Mouse (Mus musculus): ENCODE measurements around the gene Gmfb. TPM values are rescaled to one million over a fixed set of nuclear protein-coding genes. Genes with fewer than 3 reads are reported as not detected.

The Gmfb gene
- total and polyA plus RNA-seq, 3 experiments = 27.2 to 97.6 (median 70.1) TPM

DNA sequence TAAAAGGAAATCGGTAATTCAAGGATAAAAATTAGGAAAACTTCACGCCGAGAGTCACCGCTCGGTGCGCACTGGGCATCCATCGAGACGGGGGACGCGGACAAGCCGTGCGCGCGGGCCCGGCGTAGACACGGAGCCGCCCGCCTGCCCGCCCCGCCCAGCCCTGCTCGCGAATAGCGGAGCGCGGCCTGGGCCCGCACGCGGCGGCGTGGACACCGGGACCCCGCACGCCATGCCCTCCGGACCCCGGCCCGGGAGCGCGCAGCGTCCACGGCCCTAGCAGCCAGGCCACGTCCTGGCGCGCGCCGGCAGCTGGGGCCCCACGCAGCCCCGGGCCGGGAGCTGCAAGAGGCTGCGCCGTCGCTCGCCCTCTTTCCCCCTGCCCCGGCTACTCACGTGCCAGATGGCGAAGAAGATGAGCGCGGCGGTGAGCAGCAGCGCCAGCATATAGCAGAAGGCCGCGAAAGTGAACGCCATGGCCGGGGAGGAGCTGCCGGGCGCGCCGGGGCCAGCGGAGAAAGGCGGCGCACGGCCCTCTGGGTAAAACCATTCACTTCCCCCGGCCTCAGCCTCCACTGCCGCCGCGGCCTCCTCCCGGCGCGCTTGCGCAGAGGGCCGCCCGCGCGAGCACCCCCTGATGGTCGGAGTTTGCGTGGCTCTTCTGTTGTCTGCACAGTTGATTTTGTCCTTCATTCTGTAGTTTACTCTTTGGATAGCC, 34.1 kb downstream of the Gmfb start, which contains the start of gene Cnih1 (continued):
- TF ChIP-seq ZKSCAN1 (IDR thresholded peaks at IDR 0.05; ENCODE audit: borderline replicate concordance, low read depth, low read length) = no peak
- no peak for TF ChIP-seq KAT2A (IDR thresholded peaks at IDR 0.05; ENCODE audit: insufficient replicate concordance, low read length)
- peak; percentile 71; the same call in 1 of the 2 replicates for TF ChIP-seq ZMIZ1 (IDR thresholded peaks at IDR 0.05; ENCODE audit: low read depth, low read length)
- TF ChIP-seq PAX5 (IDR thresholded peaks at IDR 0.05; ENCODE audit: low read length) = no peak
- TF ChIP-seq HCFC1 (IDR thresholded peaks at IDR 0.05; ENCODE audit: low read depth, low read length) = peak; percentile 75
- no peak for TF ChIP-seq ZNF384 (IDR thresholded peaks at IDR 0.05; ENCODE audit: low read depth, low read length)
- no peak for TF ChIP-seq MAFK (IDR thresholded peaks at IDR 0.05; ENCODE audit: insufficient replicate concordance, low read length)
- TF ChIP-seq BHLHE40 (IDR thresholded peaks at IDR 0.05; ENCODE audit: low read depth, low read length) = peak; percentile 56
- no peak; the same call in 1 of the 2 replicates for TF ChIP-seq RAD21 (IDR thresholded peaks at IDR 0.05; ENCODE audit: low read depth, low read length)
- no peak for TF ChIP-seq ZC3H11A (IDR thresholded peaks at IDR 0.05; ENCODE audit: low read depth, low read length)
- no peak for TF ChIP-seq MAZ (IDR thresholded peaks at IDR 0.05; ENCODE audit: low read depth, low read length)
- peak; percentile 19; the same call in 1 of the 2 replicates for TF ChIP-seq MEF2A (IDR thresholded peaks at IDR 0.05; ENCODE audit: borderline replicate concordance, low read depth, low read length)
- TF ChIP-seq SMC3 (IDR thresholded peaks at IDR 0.05; ENCODE audit: low read depth, low read length) = peak; percentile 24; the same call in 1 of the 2 replicates
- TF ChIP-seq CHD2 (IDR thresholded peaks at IDR 0.05; ENCODE audit: low read length) = no peak
- TF ChIP-seq RCOR1 (conservative IDR thresholded peaks at IDR 0.05; ENCODE audit: low read depth, low read length) = no peak
- TF ChIP-seq MXI1 (IDR thresholded peaks at IDR 0.05; ENCODE audit: low read depth, low read length) = no peak
- peak; percentile 29 for TF ChIP-seq SIN3A (IDR thresholded peaks at IDR 0.05; ENCODE audit: low read length)
- no peak for TF ChIP-seq JUN (IDR thresholded peaks at IDR 0.05; ENCODE audit: insufficient read depth, low read depth, low read length)
- peak; percentile 83 for TF ChIP-seq NELFE (IDR thresholded peaks at IDR 0.05; ENCODE audit: low read depth, low read length)
- TF ChIP-seq UBTF (IDR thresholded peaks at IDR 0.05; ENCODE audit: low read depth, low read length) = peak; percentile 92; the same call in 1 of the 2 replicates

DNA sequence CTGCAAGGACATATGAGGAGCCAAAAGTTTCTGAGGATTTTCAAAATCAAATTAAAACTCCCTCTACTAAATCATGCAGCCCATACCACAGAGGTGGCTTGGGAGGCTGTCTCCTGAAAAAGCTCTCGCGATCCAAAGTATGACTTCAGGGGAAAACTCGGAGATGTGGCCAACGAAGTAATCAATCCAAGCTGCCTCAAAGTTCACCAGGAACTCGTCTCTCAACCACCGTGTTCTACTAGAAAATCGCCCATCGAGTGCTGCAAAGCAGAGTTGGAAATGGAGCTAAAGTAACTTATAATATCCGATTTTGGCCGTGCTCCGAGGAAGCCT, 34.6 kb downstream of the Gmfb start:
- DNase-seq (ENCODE audit: extremely low read depth) = no peak
- Histone ChIP-seq H3K4me1 (ENCODE audit: control insufficient read depth in 1 of 2, insufficient read depth in 2 of 2) (peaks cover 7 to 59% of the 10 kb centered on the region in 2 experiments), H3K27ac (ENCODE audit: insufficient read depth, low read depth) (peak overlapping the region; percentile 75), H3K27me3 (replicated peaks) (no peaks in the 10 kb centered on the region), H3K9me3 (replicated peaks; ENCODE audit: low read length) (no peaks in the 10 kb centered on the region), H3K79me2 (replicated peaks; ENCODE audit: control insufficient read depth, extremely low read depth, insufficient read depth, poor library complexity, severe bottlenecking) (peaks cover 49% of the 10 kb centered on the region), H3K4me2 (ENCODE audit: insufficient read depth, low read depth, poor library complexity, severe bottlenecking) (peak overlapping the region; percentile 66), H3K4me3 (replicated peaks in 1 of 3; ENCODE audit: low read depth in 2 of 3, low read length in 2 of 3, poor library complexity in 1 of 3) (peak overlapping the region; percentile 70 to 92 (median 90)), H3K9ac (ENCODE audit: insufficient read depth, low read depth) (peak overlapping the region; percentile 91), H3K36me3 (replicated peaks in 1 of 2; ENCODE audit: control insufficient read depth in 1 of 2, insufficient read depth in 1 of 2, low read length in 1 of 2) (peaks cover 0 to 20% of the 10 kb centered on the region in 2 experiments)
- dilution Hi-C loops (cut with MboI; ENCODE audit: extremely low pct_ligation_motif_present, extremely low pct_unique_long_range_greater_than_20kb, low sequenced_read_pairs) = no loop called here
- in situ Hi-C loops (cut with MboI; ENCODE audit: low pct_ligation_motif_present, low pct_unique_long_range_greater_than_20kb, low sequenced_read_pairs) = no loop called here
- TF ChIP-seq MYC (IDR thresholded peaks at IDR 0.05; ENCODE audit: low read depth, low read length) = no peak
- no peak for TF ChIP-seq USF2 (conservative IDR thresholded peaks at IDR 0.05; ENCODE audit: low read depth, low read length)
- no peak for TF ChIP-seq MAX (IDR thresholded peaks at IDR 0.05; ENCODE audit: low read length)
- no peak for TF ChIP-seq TCF12 (IDR thresholded peaks at IDR 0.05; ENCODE audit: low read depth, low read length)
- TF ChIP-seq POLR2A (IDR thresholded peaks at IDR 0.05; ENCODE audit: low read depth, low read length) = no peak
- no peak for TF ChIP-seq NRF1 (IDR thresholded peaks at IDR 0.05; ENCODE audit: low read depth, low read length)
- TF ChIP-seq CTCF (conservative IDR thresholded peaks at IDR 0.05 in 1 of 2, IDR thresholded peaks at IDR 0.05 in 1 of 2; ENCODE audit: low read depth in 2 of 2, low read length in 2 of 2) = no peak
- TF ChIP-seq POLR2AphosphoS2 (IDR thresholded peaks at IDR 0.05; ENCODE audit: low read depth, low read length) = no peak
- no peak for TF ChIP-seq EP300 (IDR thresholded peaks at IDR 0.05; ENCODE audit: low read length)
- TF ChIP-seq JUN (IDR thresholded peaks at IDR 0.05; ENCODE audit: insufficient read depth, low read depth, low read length) = no peak
- TF ChIP-seq CHD1 (IDR thresholded peaks at IDR 0.05; ENCODE audit: low read depth, low read length) = peak; percentile 83; the same call in 1 of the 2 replicates
- TF ChIP-seq ETS1 (conservative IDR thresholded peaks at IDR 0.05; ENCODE audit: low read depth, low read length) = no peak
- TF ChIP-seq HCFC1 (IDR thresholded peaks at IDR 0.05; ENCODE audit: low read depth, low read length) = peak; percentile 21; the same call in 1 of the 2 replicates
- TF ChIP-seq ZC3H11A (IDR thresholded peaks at IDR 0.05; ENCODE audit: low read depth, low read length) = no peak
- TF ChIP-seq UBTF (IDR thresholded peaks at IDR 0.05; ENCODE audit: low read depth, low read length) = no peak
- no peak for TF ChIP-seq SMC3 (IDR thresholded peaks at IDR 0.05; ENCODE audit: low read depth, low read length)
- no peak for TF ChIP-seq RAD21 (IDR thresholded peaks at IDR 0.05; ENCODE audit: low read depth, low read length)
- peak; percentile 42; the same call in 1 of the 2 replicates for TF ChIP-seq SIN3A (IDR thresholded peaks at IDR 0.05; ENCODE audit: low read length)
- TF ChIP-seq NELFE (IDR thresholded peaks at IDR 0.05; ENCODE audit: low read depth, low read length) = no peak
- no peak for TF ChIP-seq BHLHE40 (IDR thresholded peaks at IDR 0.05; ENCODE audit: low read depth, low read length)

Data from CH12.LX (cell line).